8 mouse cellular contexts compared by ENCODE assay signal in the genomic region with DNA sequence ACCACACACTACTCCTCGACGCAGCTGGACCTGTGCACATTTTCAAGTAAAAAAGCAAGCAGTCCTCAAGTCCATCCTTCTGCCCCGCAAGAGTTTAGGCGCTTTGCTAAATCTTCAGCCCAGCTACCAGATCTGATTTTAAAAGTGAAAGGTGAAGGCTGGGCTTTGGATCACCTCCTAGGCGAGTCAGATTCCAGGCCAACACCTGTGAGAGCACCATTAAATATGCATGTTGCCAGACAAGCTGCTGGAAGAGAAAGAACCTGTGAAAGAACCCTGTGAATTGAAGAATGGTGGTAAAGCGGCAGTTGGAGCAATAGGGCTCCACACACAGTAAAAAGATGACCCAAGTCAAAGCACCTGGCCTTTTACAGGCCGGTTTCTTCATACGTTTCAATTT. TPM values are rescaled to one million over a fixed set of nuclear protein-coding genes. Genes with fewer than 3 reads are reported as not detected.
DNase-seq lines count a peak whose midpoint lies in the region; ATAC-seq and TF ChIP-seq lines count a peak whose summit lies in the region.

No protein-coding gene starts in this region.

- no peak for TF ChIP-seq POLR2A in embryonic fibroblast, embryonic 13.5 days (IDR thresholded peaks at IDR 0.05; ENCODE audit: low read depth, low read length)

- no peaks in the 10 kb centered on the region for H3K27me3 ChIP-seq in erythroblast, embryonic 14.5 days (ENCODE audit: control insufficient read depth)
- no peaks in the 10 kb centered on the region for H3K27me3 ChIP-seq in E14TG2a.4 (ENCODE audit: insufficient read depth, low read length)
- H3K27me3 ChIP-seq in kidney, embryonic 14.5 days (ENCODE audit: control insufficient read depth, insufficient read depth, low read length) = no peaks in the 10 kb centered on the region
- H3K27me3 ChIP-seq in midbrain, embryonic 14.5 days (ENCODE audit: control insufficient read depth, insufficient read depth, low read length) = no peaks in the 10 kb centered on the region

- ATAC-seq in erythroblast, adult 5-6 weeks (replicated peaks; ENCODE audit: low FRiP score, poor library complexity, severe bottlenecking) = no peak
- ATAC-seq in kidney, embryonic 14.5 days (ENCODE audit: low FRiP score, low TSS enrichment) = no peak
- no peak for ATAC-seq in midbrain, embryonic 14.5 days (ENCODE audit: low FRiP score, low TSS enrichment)

- peak overlapping the region; percentile 85 for H3K9ac ChIP-seq in kidney, embryonic 14.5 days (ENCODE audit: low read depth, low read length)
- peak overlapping the region; percentile 80; the same call in 1 of the 2 replicates for H3K9ac ChIP-seq in midbrain, embryonic 14.5 days (replicated peaks; ENCODE audit: low read length)

- H3K9me3 ChIP-seq in erythroblast, embryonic 14.5 days (ENCODE audit: control insufficient read depth, low read length) = no peaks in the 10 kb centered on the region
- H3K9me3 ChIP-seq in E14TG2a.4 (ENCODE audit: low read length) = no peaks in the 10 kb centered on the region
- H3K9me3 ChIP-seq in kidney, embryonic 14.5 days (ENCODE audit: control insufficient read depth, low read length) = no peaks in the 10 kb centered on the region
- H3K9me3 ChIP-seq in midbrain, embryonic 14.5 days (ENCODE audit: control insufficient read depth, low read length) = no peaks in the 10 kb centered on the region

- TF ChIP-seq CTCF in E14TG2a.4 (conservative IDR thresholded peaks at IDR 0.05; ENCODE audit: low read length) = no peak
- TF ChIP-seq CTCF in embryonic fibroblast, embryonic 13.5 days (IDR thresholded peaks at IDR 0.05; ENCODE audit: borderline replicate concordance, insufficient read depth, low read length) = no peak

- H3K4me1 ChIP-seq in erythroblast, embryonic 14.5 days (ENCODE audit: control insufficient read depth) = peaks cover 41% of the 10 kb centered on the region
- H3K4me1 ChIP-seq in E14TG2a.4 (replicated peaks; ENCODE audit: low read depth, low read length) = peaks cover 39% of the 10 kb centered on the region
- peaks cover 2% of the 10 kb centered on the region for H3K4me1 ChIP-seq in embryonic fibroblast, embryonic 13.5 days (ENCODE audit: control insufficient read depth, insufficient read depth, low read length)
- H3K4me1 ChIP-seq in kidney, embryonic 14.5 days (ENCODE audit: control insufficient read depth, insufficient read depth, low read length) = peaks cover 9% of the 10 kb centered on the region; the same call in 1 of the 2 replicates
- H3K4me1 ChIP-seq in midbrain, embryonic 14.5 days (ENCODE audit: control insufficient read depth, insufficient read depth, low read length) = peaks cover 17% of the 10 kb centered on the region

- intact Hi-C loops in left cerebral cortex, postnatal 4 days (cut with DNase I) = no loop called here

- H3K4me2 ChIP-seq in kidney, embryonic 14.5 days (replicated peaks; ENCODE audit: low read depth, low read length) = peak overlapping the region; percentile 81
- peak overlapping the region; percentile 69 for H3K4me2 ChIP-seq in midbrain, embryonic 14.5 days (ENCODE audit: low read length)

- peak; percentile 9 for DNase-seq in midbrain, embryonic 14.5 days
- no peak for DNase-seq in frontal cortex, adult 2 months (ENCODE audit: extremely low spot score in 1 of 2, low spot score in 1 of 2)
- DNase-seq in left cerebral cortex, postnatal 4 days = no peak

- 6% methylated on average over 8 of the region's 8 CpGs for WGBS in kidney, embryonic 14.5 days
- WGBS in midbrain, embryonic 14.5 days = 7% methylated on average over 8 of the region's 8 CpGs

- H3K27ac ChIP-seq in embryonic fibroblast, embryonic 13.5 days (ENCODE audit: insufficient read depth, low read length) = no peak overlapping the region
- H3K27ac ChIP-seq in kidney, embryonic 14.5 days (ENCODE audit: low read depth, low read length) = no peak overlapping the region
- no peak overlapping the region for H3K27ac ChIP-seq in midbrain, embryonic 14.5 days (replicated peaks; ENCODE audit: low read depth, low read length)

- H3K36me3 ChIP-seq in erythroblast, embryonic 14.5 days (ENCODE audit: control insufficient read depth) = no peaks in the 10 kb centered on the region; the same call in 1 of the 2 replicates
- H3K36me3 ChIP-seq in E14TG2a.4 (ENCODE audit: insufficient read depth, low read length) = peaks cover 4% of the 10 kb centered on the region; the same call in 1 of the 2 replicates
- no peaks in the 10 kb centered on the region for H3K36me3 ChIP-seq in kidney, embryonic 14.5 days (ENCODE audit: control insufficient read depth, insufficient read depth, low read length)
- no peaks in the 10 kb centered on the region for H3K36me3 ChIP-seq in midbrain, embryonic 14.5 days (ENCODE audit: control insufficient read depth, insufficient read depth, low read length)

- H3K4me3 ChIP-seq in erythroblast, embryonic 14.5 days (replicated peaks) = peak overlapping the region; percentile 99
- H3K4me3 ChIP-seq in E14TG2a.4 (replicated peaks; ENCODE audit: low read length) = peak overlapping the region; percentile 97
- peak overlapping the region; percentile 94 for H3K4me3 ChIP-seq in embryonic fibroblast, embryonic 13.5 days (ENCODE audit: insufficient read depth, low read length)
- H3K4me3 ChIP-seq in kidney, embryonic 14.5 days (ENCODE audit: low read length) = peak overlapping the region; percentile 85
- H3K4me3 ChIP-seq in midbrain, embryonic 14.5 days (replicated peaks; ENCODE audit: low read depth, low read length) = peak overlapping the region; percentile 91

RNA-seq across cellular contexts. Expression of gene Adss, which starts 1.4 kb away (rescaled TPM):
- 0.72 and 0.79 TPM in 2 replicates for polyA plus RNA-seq in erythroblast, embryonic 14.5 days (2012)
- 22.7 and 40.3 TPM in 2 replicates for total RNA-seq in erythroblast, adult 5-6 weeks (2015; ENCODE audit: low replicate concordance)
- 43.6 and 45.2 TPM in 2 replicates for total RNA-seq in erythroblast, adult 5-6 weeks (2017; ENCODE audit: low replicate concordance)
- 96.8 and 99.9 TPM in 2 replicates for polyA plus RNA-seq in embryonic fibroblast, embryonic 13.5 days (2011; ENCODE audit: insufficient read length, low read depth, missing spikeins)
- polyA plus RNA-seq in kidney, embryonic 14.5 days (2014; fragmentation: Nextera tagmentation; extraction: Ambion mirVana) = 51.3 and 65.8 TPM in 2 replicates
- polyA plus RNA-seq in midbrain, embryonic 14.5 days (2014; fragmentation: Nextera tagmentation; extraction: Ambion mirVana) = 47.0 and 54.3 TPM in 2 replicates
- 44.7 and 47.4 TPM in 2 replicates for polyA plus RNA-seq in frontal cortex, adult 2 months (2012; rRNA removed)
- total RNA-seq in left cerebral cortex, postnatal 4 days (2021) = 100 to 1,000 TPM; 115 to 121 TPM

Comparison
In these comparisons a context has a peak if more than half of its experiments do, and no peak if none do; other contexts are left out.
1. RNA of gene Adss, which starts 1.4 kb away (polyA plus RNA-seq): 96.8 to 99.9 TPM in embryonic fibroblast, embryonic 13.5 days, 51.3 to 65.8 TPM in kidney, embryonic 14.5 days, 47.0 to 54.3 TPM in midbrain, embryonic 14.5 days and 44.7 to 47.4 TPM in frontal cortex, adult 2 months; 0.72 to 0.79 TPM in erythroblast, embryonic 14.5 days; every median in the first group is over 10 times any median in the second.
2. Peak in every context shown above with its lines, with median percentiles within 50 percentile points of each other: H3K4me3 ChIP-seq.